ENCODE assay signal across 8 mouse cellular contexts in genomic region chr7:80535009-80535744, GRCm38 (mm10). TPM values are rescaled to one million over a fixed set of nuclear protein-coding genes. Genes with fewer than 3 reads are reported as not detected.
A peak's percentile ranks its signal among the peaks of the same experiment; 100 is the strongest.
DNase-seq lines count a peak whose midpoint lies in the region; ATAC-seq lines count a peak whose summit lies in the region.

Gene Blm, minus strand, starts transcription at chr7:80535119.

- H3K9me3 ChIP-seq in hindbrain, embryonic 14.5 days (ENCODE audit: control insufficient read depth, low read length), result no peaks in the 10 kb centered on the region

- H3K27ac ChIP-seq in hindbrain, embryonic 14.5 days, result peak within 1 kb of the TSS; percentile 84

- ATAC-seq in hindbrain, embryonic 14.5 days (ENCODE audit: low FRiP score), result peak; percentile 100

- peak; percentile 99 for DNase-seq in R1 (ENCODE audit: low read depth, low spot score)
- DNase-seq in cerebellum, postnatal 25 days, result peak; percentile 96 to 98
- peak; percentile 90 to 94 for DNase-seq in frontal cortex, postnatal 25 days (ENCODE audit: low spot score in 2 of 2)
- DNase-seq in hindbrain, embryonic 14.5 days (ENCODE audit: low spot score), result peak; percentile 98
- peak; percentile 93 to 95 for DNase-seq in layer of hippocampus, postnatal 36 days
- DNase-seq in lung, postnatal 36 days, result peak; percentile 99
- DNase-seq in retina, postnatal 1 day, result peak; percentile 99
- peak; percentile 85 to 95 for DNase-seq in urinary bladder, adult 18-20 months (ENCODE audit: low spot score in 2 of 2)

- no peaks in the 10 kb centered on the region for H3K36me3 ChIP-seq in hindbrain, embryonic 14.5 days (replicated peaks; ENCODE audit: control insufficient read depth, insufficient read depth)

- H3K9ac ChIP-seq in hindbrain, embryonic 14.5 days, result peak within 1 kb of the TSS; percentile 68

- H3K27me3 ChIP-seq in hindbrain, embryonic 14.5 days (ENCODE audit: control insufficient read depth, insufficient read depth, low read length), result no peaks in the 10 kb centered on the region

- peaks cover 9% of the 10 kb centered on the region; the same call in 1 of the 2 replicates for H3K4me1 ChIP-seq in hindbrain, embryonic 14.5 days (replicated peaks; ENCODE audit: control insufficient read depth, insufficient read depth, low read length)

- peak within 1 kb of the TSS; percentile 64 for H3K4me3 ChIP-seq in hindbrain, embryonic 14.5 days (replicated peaks; ENCODE audit: low read length)

- under 1% methylated on average over 43 of the region's 43 CpGs for WGBS in hindbrain, embryonic 14.5 days

- peak within 1 kb of the TSS; percentile 70 for H3K4me2 ChIP-seq in hindbrain, embryonic 14.5 days (replicated peaks)

RNA-seq across cellular contexts. Expression of gene Blm, which starts in this region (rescaled TPM):
- polyA plus RNA-seq in hindbrain, embryonic 14.5 days (2014; fragmentation: Nextera tagmentation; extraction: Ambion mirVana), result 9.5 and 11.3 TPM in 2 replicates
- 1 to 10 TPM; 2.0 to 4.7 TPM for total RNA-seq in layer of hippocampus, postnatal 36 days (2021)

Comparison
In these comparisons a context has a peak if more than half of its experiments do, and no peak if none do; other contexts are left out.
1. Peak in every context shown above with its lines: DNase-seq, ATAC-seq, H3K4me3 ChIP-seq and H3K27ac ChIP-seq.